Mouse (Mus musculus) kidney, adult 9 months (tissue): Measurements from ENCODE around the gene Fbxw21.
"Not testable (repeated sequence)": the region's sequence is repeated elsewhere in the genome, so short reads cannot be mapped to it uniquely, and the experiment has no call there.

Experiments used
- DNase-seq: peaks from one replicate; pipeline ENCODE4 v3.0.0; 2022

Gene Fbxw21

GRCm38 (mm10) chr9:109161941-109162340 lies at the start of gene Fbxw21:
TSS of gene Fbxw21 (minus strand) at chr9:109162041.
- DNase-seq: no peak

- not testable (repeated sequence) for DNase-seq
Measured at GRCm38 (mm10) chr9:109201347-109201746, 39.5 kb upstream of the Fbxw21 start.

- no peak for DNase-seq
Measured at GRCm38 (mm10) chr9:109200349-109200748, 38.5 kb upstream of the Fbxw21 start.

- DNase-seq: no peak
Measured at GRCm38 (mm10) chr9:109199353-109199752, 37.5 kb upstream of the Fbxw21 start.

GRCm38 (mm10) chr9:109195875-109196274 lies 34.0 kb upstream of the Fbxw21 start, which contains the start of gene Fbxw13:
TSS of gene Fbxw13 (minus strand) at chr9:109195975.
- DNase-seq: not testable (repeated sequence)

GRCm38 (mm10) chr9:109177208-109177607 lies 15.4 kb upstream of the Fbxw21 start:
- no peak for DNase-seq

- no peak for DNase-seq
Measured at GRCm38 (mm10) chr9:109176301-109176700, 14.5 kb upstream of the Fbxw21 start.

GRCm38 (mm10) chr9:109167316-109167715 lies 5.5 kb upstream of the Fbxw21 start:
- DNase-seq: no peak

- DNase-seq: not testable (repeated sequence)
Measured at GRCm38 (mm10) chr9:109140414-109140813, 21.4 kb downstream of the Fbxw21 start.

- DNase-seq: no peak
Measured at GRCm38 (mm10) chr9:109130076-109130475, 31.8 kb downstream of the Fbxw21 start.

- DNase-seq: peak; percentile 47
Measured at GRCm38 (mm10) chr9:109128211-109128610, 33.6 kb downstream of the Fbxw21 start.

GRCm38 (mm10) chr9:109127076-109127475 lies 34.8 kb downstream of the Fbxw21 start:
- DNase-seq: peak; percentile 43

- DNase-seq: no peak
Measured at GRCm38 (mm10) chr9:109125481-109125880, 36.4 kb downstream of the Fbxw21 start.

- no peak for DNase-seq
Measured at GRCm38 (mm10) chr9:109125043-109125442, 36.8 kb downstream of the Fbxw21 start.

GRCm38 (mm10) chr9:109124164-109124563 lies 37.7 kb downstream of the Fbxw21 start:
- no peak for DNase-seq

- no peak for DNase-seq
Measured at GRCm38 (mm10) chr9:109123266-109123665, 38.6 kb downstream of the Fbxw21 start.

- peak; percentile 48 for DNase-seq
Measured at GRCm38 (mm10) chr9:109122553-109123085, 39.2 kb downstream of the Fbxw21 start.

GRCm38 (mm10) chr9:109120956-109121355 lies 40.9 kb downstream of the Fbxw21 start:
- DNase-seq: no peak

GRCm38 (mm10) chr9:109119571-109119970 lies 42.3 kb downstream of the Fbxw21 start:
- no peak for DNase-seq

- peak; percentile 53 for DNase-seq
Measured at GRCm38 (mm10) chr9:109118106-109118505, 43.7 kb downstream of the Fbxw21 start.

- DNase-seq: no peak
Measured at GRCm38 (mm10) chr9:109116205-109116604, 45.6 kb downstream of the Fbxw21 start.

- DNase-seq: no peak
Measured at GRCm38 (mm10) chr9:109114871-109115270, 47.0 kb downstream of the Fbxw21 start.

GRCm38 (mm10) chr9:109114276-109114675 lies 47.6 kb downstream of the Fbxw21 start:
- DNase-seq: no peak

- no peak for DNase-seq
Measured at GRCm38 (mm10) chr9:109113331-109113730, 48.5 kb downstream of the Fbxw21 start.

GRCm38 (mm10) chr9:109111591-109111990 lies 50.2 kb downstream of the Fbxw21 start:
- DNase-seq: no peak
